8 mouse cellular contexts compared by ENCODE assay signal in genomic region chr7:48788348-48788747, GRCm38 (mm10). TPM values are rescaled to one million over a fixed set of nuclear protein-coding genes. Genes with fewer than 3 reads are reported as not detected.
DNase-seq lines count a peak whose midpoint lies in the region; ATAC-seq lines count a peak whose summit lies in the region.

No protein-coding gene starts in this region.

- WGBS in forebrain, embryonic 12.5 days, result 73% methylated on average over 3 of the region's 3 CpGs
- WGBS in limb, embryonic 13.5 days, result 57% methylated on average over 3 of the region's 3 CpGs
- WGBS in midbrain, embryonic 16.5 days, result 67% methylated on average over 3 of the region's 3 CpGs

- peak overlapping the region; percentile 87 for H3K4me3 ChIP-seq in forebrain, embryonic 12.5 days (replicated peaks)
- H3K4me3 ChIP-seq in limb, embryonic 13.5 days, result peak overlapping the region; percentile 82
- peak overlapping the region; percentile 94 for H3K4me3 ChIP-seq in midbrain, embryonic 16.5 days (ENCODE audit: low read depth, low read length)

- no peak overlapping the region for H3K9ac ChIP-seq in forebrain, embryonic 12.5 days
- no peak overlapping the region for H3K9ac ChIP-seq in limb, embryonic 13.5 days
- no peak overlapping the region for H3K9ac ChIP-seq in midbrain, embryonic 16.5 days (ENCODE audit: low read depth, low read length)

- no peaks in the 10 kb centered on the region for H3K27me3 ChIP-seq in forebrain, embryonic 12.5 days
- no peaks in the 10 kb centered on the region for H3K27me3 ChIP-seq in limb, embryonic 13.5 days
- H3K27me3 ChIP-seq in midbrain, embryonic 16.5 days (ENCODE audit: control insufficient read depth, insufficient read depth, low read depth, low read length), result no peaks in the 10 kb centered on the region

- H3K4me2 ChIP-seq in forebrain, embryonic 12.5 days, result peak overlapping the region; percentile 67
- peak overlapping the region; percentile 78 for H3K4me2 ChIP-seq in limb, embryonic 13.5 days (replicated peaks)
- H3K4me2 ChIP-seq in midbrain, embryonic 16.5 days (ENCODE audit: low read length), result peak overlapping the region; percentile 92

- intact Hi-C loops in left cerebral cortex, postnatal 14 days (cut with DNase I), result no loop called here
- intact Hi-C loops in left cerebral cortex, postnatal 10 days (cut with DNase I), result loop anchor here (5.0 kb wide), 1 partner anchor 36 kb away; no protein-coding TSS in a partner anchor
- intact Hi-C loops in gastrocnemius, postnatal 36 days (cut with DNase I), result no loop called here

- H3K36me3 ChIP-seq in forebrain, embryonic 12.5 days (replicated peaks), result no peaks in the 10 kb centered on the region; the same call in 1 of the 2 replicates
- no peaks in the 10 kb centered on the region; the same call in 1 of the 2 replicates for H3K36me3 ChIP-seq in limb, embryonic 13.5 days
- H3K36me3 ChIP-seq in midbrain, embryonic 16.5 days (ENCODE audit: control insufficient read depth, insufficient read depth, low read length), result no peaks in the 10 kb centered on the region

- H3K27ac ChIP-seq in forebrain, embryonic 12.5 days, result no peak overlapping the region
- H3K27ac ChIP-seq in limb, embryonic 13.5 days, result no peak overlapping the region
- no peak overlapping the region for H3K27ac ChIP-seq in midbrain, embryonic 16.5 days (ENCODE audit: low read length)

- peaks cover 16% of the 10 kb centered on the region for H3K4me1 ChIP-seq in forebrain, embryonic 12.5 days
- H3K4me1 ChIP-seq in limb, embryonic 13.5 days, result peaks cover 12% of the 10 kb centered on the region
- peaks cover 19% of the 10 kb centered on the region for H3K4me1 ChIP-seq in midbrain, embryonic 16.5 days (ENCODE audit: control insufficient read depth, insufficient read depth, low read length)

- no peaks in the 10 kb centered on the region for H3K9me3 ChIP-seq in forebrain, embryonic 12.5 days
- H3K9me3 ChIP-seq in limb, embryonic 13.5 days, result no peaks in the 10 kb centered on the region
- H3K9me3 ChIP-seq in midbrain, embryonic 16.5 days (replicated peaks; ENCODE audit: control insufficient read depth, low read length, poor library complexity, severe bottlenecking), result no peaks in the 10 kb centered on the region

- no peak; the same call in 1 of the 2 replicates for ATAC-seq in forebrain, embryonic 12.5 days (ENCODE audit: low FRiP score)
- peak; percentile 15; the same call in 1 of the 2 replicates for ATAC-seq in limb, embryonic 13.5 days (ENCODE audit: low FRiP score, low read depth)
- ATAC-seq in midbrain, embryonic 16.5 days, result peak; percentile 23

- DNase-seq in left cerebral cortex, postnatal 14 days (ENCODE audit: low spot score in 2 of 2), result peak; percentile 7 to 44
- no peak for DNase-seq in left cerebral cortex, postnatal 10 days (ENCODE audit: extremely low spot score in 1 of 2, low spot score in 2 of 2)
- DNase-seq in embryo, embryonic 11 days, result no peak
- DNase-seq in gastrocnemius, postnatal 36 days, result no peak
- no peak for DNase-seq in cerebellum, postnatal 4 days (ENCODE audit: low spot score in 2 of 2)

RNA-seq across cellular contexts. Expression of gene Zdhhc13, which starts 0.5 kb away (rescaled TPM):
- total RNA-seq in left cerebral cortex, postnatal 14 days (2021), result 10 to 100 TPM; 28.9 to 29.3 TPM
- 10 to 100 TPM; 32.4 to 34.0 TPM for total RNA-seq in left cerebral cortex, postnatal 10 days (2021)
- 38.9 and 39.5 TPM in 2 replicates for polyA plus RNA-seq in forebrain, embryonic 12.5 days (2016; fragmentation: Nextera tagmentation; extraction: Ambion mirVana)
- 28.8 TPM in 2 replicates for polyA plus RNA-seq in limb, embryonic 13.5 days (2015; fragmentation: Nextera tagmentation; extraction: Ambion mirVana)
- 38.8 and 40.9 TPM in 2 replicates for polyA plus RNA-seq in midbrain, embryonic 16.5 days (2015; fragmentation: Nextera tagmentation; extraction: Ambion mirVana)
- 1 to 10 TPM; 2.5 to 4.8 TPM for total RNA-seq in gastrocnemius, postnatal 36 days (2021)

RNA-seq across cellular contexts. Expression of gene Csrp3, which starts 59.5 kb away (rescaled TPM):
- not detected for total RNA-seq in left cerebral cortex, postnatal 14 days (2021)
- total RNA-seq in left cerebral cortex, postnatal 10 days (2021), result not detected
- polyA plus RNA-seq in forebrain, embryonic 12.5 days (2016; fragmentation: Nextera tagmentation; extraction: Ambion mirVana), result 0.37 and 0.38 TPM in 2 replicates
- polyA plus RNA-seq in limb, embryonic 13.5 days (2015; fragmentation: Nextera tagmentation; extraction: Ambion mirVana), result 27.6 and 27.8 TPM in 2 replicates
- 0.25 TPM in 1 of 2 replicates, not detected in the other for polyA plus RNA-seq in midbrain, embryonic 16.5 days (2015; fragmentation: Nextera tagmentation; extraction: Ambion mirVana)
- total RNA-seq in gastrocnemius, postnatal 36 days (2021), result 100 to 1,000 TPM in 1 of 2 experiments, 10 to 100 TPM in 1; 57.7 to 182 TPM

Comparison
In these comparisons a context has a peak if more than half of its experiments do, and no peak if none do; other contexts are left out.
1. DNase-seq: peak in left cerebral cortex, postnatal 14 days (2 of 2); none in left cerebral cortex, postnatal 10 days (0 of 2), embryo, embryonic 11 days (single experiment), gastrocnemius, postnatal 36 days (0 of 2) and cerebellum, postnatal 4 days (0 of 2).
2. RNA of gene Zdhhc13, which starts 0.5 kb away (total RNA-seq): 32.4 to 34.0 TPM in left cerebral cortex, postnatal 10 days and 28.9 to 29.3 TPM in left cerebral cortex, postnatal 14 days; 2.5 to 4.8 TPM in gastrocnemius, postnatal 36 days; every median in the first group is over 4 times any median in the second.
3. RNA of gene Csrp3, which starts 59.5 kb away (total RNA-seq): 57.7 to 182 TPM in gastrocnemius, postnatal 36 days; not detected in left cerebral cortex, postnatal 10 days and not detected in left cerebral cortex, postnatal 14 days; every median in the first group is over 10 times any median in the second.
4. Peak in every context shown above with its lines, with median percentiles within 50 percentile points of each other: H3K4me2 ChIP-seq and H3K4me3 ChIP-seq.